Mouse (Mus musculus) monocyte, adult 5-6 weeks (primary cell): Measurements from ENCODE around the gene Pvr. TPM values are rescaled to one million over a fixed set of nuclear protein-coding genes. Genes with fewer than 3 reads are reported as not detected.
"Not testable (repeated sequence)": the region's sequence is repeated elsewhere in the genome, so short reads cannot be mapped to it uniquely, and the experiment has no call there.

ENCODE experiments used
- ATAC-seq: fragments of 153-309, 156-312 bp; replicated peaks from 2 replicates; pipeline ENCODE4 v1.8.0; 2017; ENCODE audit warnings: mild to moderate bottlenecking; ENCODE audit not compliant: low TSS enrichment, insufficient number of reproducible peaks, severe bottlenecking, poor library complexity, low FRiP score
- total RNA-seq: library from RNA; stranded (forward); fragments of 200-1000, 200-491, 200-594 nt; gene quantifications from 3 replicates; pipeline ENCODE4 v1.2.3, GENCODE M21; 2017

Pvr gene
- total RNA-seq, 1 experiment from 2014 or later = 12.2 TPM

GRCm38 (mm10) chr7:19937229-19937821 is 16.4 kb upstream of the Pvr start:
- no peak for ATAC-seq

- no peak for ATAC-seq
Observed at GRCm38 (mm10) chr7:19935961-19936360, 15.0 kb upstream of the Pvr start.

GRCm38 (mm10) chr7:19935171-19935751 is 14.3 kb upstream of the Pvr start:
- peak; percentile 24; the same call in 1 of the 2 replicates for ATAC-seq

GRCm38 (mm10) chr7:19932877-19933809 is 12.2 kb upstream of the Pvr start:
- peak; percentile 55 for ATAC-seq

- 0 out of 2 replicates have a peak, but pooled peaks have one; percentile 18 for ATAC-seq
Observed at GRCm38 (mm10) chr7:19932133-19932876, 11.3 kb upstream of the Pvr start.

- ATAC-seq = not testable (repeated sequence)
Observed at GRCm38 (mm10) chr7:19930481-19930880, 9.5 kb upstream of the Pvr start.

GRCm38 (mm10) chr7:19928486-19928885 is 7.5 kb upstream of the Pvr start:
- no peak for ATAC-seq

- no peak for ATAC-seq
Observed at GRCm38 (mm10) chr7:19926849-19927480, 6.0 kb upstream of the Pvr start.

- no peak for ATAC-seq
Observed at GRCm38 (mm10) chr7:19925376-19925775, 4.4 kb upstream of the Pvr start.

GRCm38 (mm10) chr7:19923797-19924196 is 2.8 kb upstream of the Pvr start:
- no peak for ATAC-seq

- no peak for ATAC-seq
Observed at GRCm38 (mm10) chr7:19923354-19923753, 2.4 kb upstream of the Pvr start.

GRCm38 (mm10) chr7:19920166-19920505 is 824 bp downstream of the Pvr start:
- ATAC-seq = no peak

GRCm38 (mm10) chr7:19914558-19914957 is 6.4 kb downstream of the Pvr start:
- ATAC-seq = no peak

GRCm38 (mm10) chr7:19911695-19912524 is 9.1 kb downstream of the Pvr start:
- ATAC-seq = no peak

- ATAC-seq = no peak
Observed at GRCm38 (mm10) chr7:19911292-19911658, 9.7 kb downstream of the Pvr start.

GRCm38 (mm10) chr7:19910421-19911291 is 10.3 kb downstream of the Pvr start:
- peak; percentile 93 for ATAC-seq

- peak; percentile 67; the same call in 1 of the 2 replicates for ATAC-seq
Observed at GRCm38 (mm10) chr7:19889881-19890280, 31.1 kb downstream of the Pvr start.
